Mouse (Mus musculus) embryonic facial prominence, embryonic 14.5 days (tissue): Measurements from ENCODE around the gene Rhbdf2. TPM values are rescaled to one million over a fixed set of nuclear protein-coding genes. Genes with fewer than 3 reads are reported as not detected.
"Not testable (repeated sequence)": the region's sequence is repeated elsewhere in the genome, so short reads cannot be mapped to it uniquely, and the experiment has no call there.

Source experiments
- ATAC-seq: fragments of 200-750 bp; cut with Nextera tagmentation; 2 replicates; pipeline ENCODE4 v1.8.0; 2017; ENCODE audit warnings: low read depth, moderate number of reproducible peaks, moderate TSS enrichment
- DNase-seq: peaks from one replicate; pipeline ENCODE4 v3.0.0-alpha.2; 2015; ENCODE audit warnings: low spot score
- H3K27ac ChIP-seq: fragments of 300-500 bp; sonication (generic); replicated peaks from 2 replicates; pipeline ENCODE4 v1.5.1; 2014; ENCODE audit warnings: low read depth, mild to moderate bottlenecking, low read length, moderate library complexity
- H3K27me3 ChIP-seq: fragments of 300-500 bp; sonication (generic); replicated peaks from 2 replicates; pipeline ENCODE4 v1.6.1; 2014; ENCODE audit warnings: low read length; ENCODE audit not compliant: control insufficient read depth, insufficient read depth
- H3K36me3 ChIP-seq: fragments of 300-500 bp; sonication (generic); 2 replicates; pipeline ENCODE4 v1.6.1; 2014; ENCODE audit warnings: low read length, mixed read lengths; ENCODE audit not compliant: control insufficient read depth, insufficient read depth
- H3K4me1 ChIP-seq: fragments of 300-500 bp; sonication (generic); 2 replicates; pipeline ENCODE4 v1.6.1; 2014; ENCODE audit warnings: antibody characterized with exemption, low read length; ENCODE audit not compliant: control insufficient read depth, insufficient read depth
- H3K4me2 ChIP-seq: fragments of 300-500 bp; sonication (generic); 2 replicates; pipeline ENCODE4 v1.6.1; 2014; ENCODE audit warnings: low read depth, mild to moderate bottlenecking, low read length, moderate library complexity, mixed read lengths
- H3K4me3 ChIP-seq: fragments of 300-500 bp; sonication (generic); 2 replicates; pipeline ENCODE4 v1.5.1; 2014; ENCODE audit warnings: low read depth, mild to moderate bottlenecking, low read length
- H3K9ac ChIP-seq: fragments of 300-500 bp; sonication (generic); 2 replicates; pipeline ENCODE4 v1.6.1; 2014; ENCODE audit warnings: low read depth, mild to moderate bottlenecking, low read length, moderate library complexity, mixed read lengths
- H3K9me3 ChIP-seq: fragments of 300-500 bp; sonication (generic); 2 replicates; pipeline ENCODE4 v1.6.1; 2016; ENCODE audit warnings: low read length; ENCODE audit not compliant: control insufficient read depth
- WGBS: fragments of 180-500 bp; shearing (Covaris S2); extraction: QIAGEN DNeasy Blood & Tissue Kit; methylation state at CpG from one replicate; pipeline ENCODE4 v1.1.7; 2014; 5-methylcytosine and 5-hydroxymethylcytosine counted together
- polyA plus RNA-seq: library from polyadenylated mRNA; unstranded; fragments of >200 nt; fragmentation: Nextera tagmentation; extraction: Ambion mirVana; gene quantifications from 2 replicates; pipeline ENCODE4 v1.2.1, GENCODE M21; 2014

Gene Rhbdf2
- polyA plus RNA-seq, 1 experiment from 2014 or later, result 3.6 TPM

GRCm38 (mm10) chr11:116671112-116671844 lies 44.5 kb upstream of the Rhbdf2 start:
- peak overlapping the region; percentile 86 for H3K9ac ChIP-seq
- peak overlapping the region; percentile 65 for H3K4me3 ChIP-seq
- peak overlapping the region; percentile 78 for H3K27ac ChIP-seq
- WGBS, result under 1% methylated on average over 45 of the region's 45 CpGs
- ATAC-seq (peak; percentile 90), DNase-seq (peak; percentile 98)
- peak overlapping the region; percentile 82 for H3K4me2 ChIP-seq
- H3K4me1 ChIP-seq, result peaks cover 19% of the 10 kb centered on the region
- H3K27me3 ChIP-seq, result no peaks in the 10 kb centered on the region; the same call in 1 of the 2 replicates
- H3K36me3 ChIP-seq, result peaks cover 37% of the 10 kb centered on the region
- no peaks in the 10 kb centered on the region for H3K9me3 ChIP-seq

- ATAC-seq, result no peak
- Histone ChIP-seq H3K4me1 (peaks cover 19% of the 10 kb centered on the region), H3K4me2 (peak overlapping the region; percentile 82), H3K27ac (no peak overlapping the region), H3K9ac (peak overlapping the region; percentile 86; the same call in 1 of the 2 replicates), H3K4me3 (peak overlapping the region; percentile 65; the same call in 1 of the 2 replicates), H3K36me3 (peaks cover 28% of the 10 kb centered on the region), H3K27me3 (no peaks in the 10 kb centered on the region; the same call in 1 of the 2 replicates), H3K9me3 (no peaks in the 10 kb centered on the region)
- WGBS, result 59% methylated on average over 7 of the region's 7 CpGs
- DNase-seq, result no peak
These were observed 43.6 kb upstream of the Rhbdf2 start for GRCm38 (mm10) chr11:116670386-116670785.

- Histone ChIP-seq H3K9ac (0 out of 2 replicates have a peak overlapping the region, but pooled peaks have one; percentile 5), H3K4me2 (no peak overlapping the region), H3K36me3 (peaks cover 23% of the 10 kb centered on the region), H3K27me3 (no peaks in the 10 kb centered on the region; the same call in 1 of the 2 replicates), H3K4me1 (peaks cover 19% of the 10 kb centered on the region), H3K4me3 (no peak overlapping the region), H3K27ac (no peak overlapping the region), H3K9me3 (no peaks in the 10 kb centered on the region)
- 40% methylated on average over 13 of the region's 13 CpGs for WGBS
- DNase-seq, result no peak
- ATAC-seq, result no peak
These were observed 43.1 kb upstream of the Rhbdf2 start for GRCm38 (mm10) chr11:116669787-116670365.

GRCm38 (mm10) chr11:116669316-116669715 lies 42.5 kb upstream of the Rhbdf2 start:
- H3K4me3 ChIP-seq, result no peak overlapping the region
- peaks cover 16% of the 10 kb centered on the region for H3K4me1 ChIP-seq
- ATAC-seq (no peak), DNase-seq (no peak)
- 0 out of 2 replicates have a peak overlapping the region, but pooled peaks have one; percentile 5 for H3K9ac ChIP-seq
- 21% methylated on average over 5 of the region's 5 CpGs for WGBS
- no peaks in the 10 kb centered on the region for H3K9me3 ChIP-seq
- H3K4me2 ChIP-seq, result no peak overlapping the region
- H3K36me3 ChIP-seq, result peaks cover 17% of the 10 kb centered on the region
- no peaks in the 10 kb centered on the region; the same call in 1 of the 2 replicates for H3K27me3 ChIP-seq
- no peak overlapping the region for H3K27ac ChIP-seq

- no peaks in the 10 kb centered on the region for H3K9me3 ChIP-seq
- no peak overlapping the region for H3K4me2 ChIP-seq
- no peak overlapping the region for H3K9ac ChIP-seq
- peaks cover 13% of the 10 kb centered on the region for H3K36me3 ChIP-seq
- H3K4me1 ChIP-seq, result peaks cover 16% of the 10 kb centered on the region
- no peak overlapping the region for H3K4me3 ChIP-seq
- DNase-seq (peak; percentile 24), ATAC-seq (no peak)
- no peaks in the 10 kb centered on the region; the same call in 1 of the 2 replicates for H3K27me3 ChIP-seq
- H3K27ac ChIP-seq, result no peak overlapping the region
- 42% methylated on average over 7 of the region's 7 CpGs for WGBS
These were observed 42.0 kb upstream of the Rhbdf2 start for GRCm38 (mm10) chr11:116668839-116669238.

- peaks cover 8% of the 10 kb centered on the region for H3K36me3 ChIP-seq
- no peaks in the 10 kb centered on the region; the same call in 1 of the 2 replicates for H3K27me3 ChIP-seq
- WGBS, result 84% methylated on average over 10 of the region's 10 CpGs
- H3K4me2 ChIP-seq, result no peak overlapping the region
- DNase-seq (no peak), ATAC-seq (no peak)
- H3K9me3 ChIP-seq, result no peaks in the 10 kb centered on the region
- no peak overlapping the region for H3K9ac ChIP-seq
- no peak overlapping the region for H3K27ac ChIP-seq
- H3K4me3 ChIP-seq, result no peak overlapping the region
- peaks cover 16% of the 10 kb centered on the region for H3K4me1 ChIP-seq
These were observed 41.6 kb upstream of the Rhbdf2 start for GRCm38 (mm10) chr11:116668381-116668825.

GRCm38 (mm10) chr11:116667930-116668329 lies 41.1 kb upstream of the Rhbdf2 start:
- 71% methylated on average over 8 of the region's 8 CpGs for WGBS
- H3K9me3 ChIP-seq, result no peaks in the 10 kb centered on the region
- DNase-seq, result no peak
- H3K4me2 ChIP-seq, result no peak overlapping the region
- peaks cover 4% of the 10 kb centered on the region; the same call in 1 of the 2 replicates for H3K36me3 ChIP-seq
- ATAC-seq, result no peak
- H3K27ac ChIP-seq, result no peak overlapping the region
- H3K9ac ChIP-seq, result no peak overlapping the region
- no peaks in the 10 kb centered on the region; the same call in 1 of the 2 replicates for H3K27me3 ChIP-seq
- peaks cover 14% of the 10 kb centered on the region for H3K4me1 ChIP-seq
- no peak overlapping the region for H3K4me3 ChIP-seq

- H3K36me3 ChIP-seq, H3K27me3 ChIP-seq, DNase-seq, H3K4me3 ChIP-seq, H3K9me3 ChIP-seq, H3K9ac ChIP-seq, H3K27ac ChIP-seq, ATAC-seq, H3K4me2 ChIP-seq: not testable (repeated sequence)
- WGBS, result 90% methylated on average over 3 of the region's 5 CpGs
- peaks cover 13% of the 10 kb centered on the region; the same call in 1 of the 2 replicates for H3K4me1 ChIP-seq
These were observed 40.2 kb upstream of the Rhbdf2 start for GRCm38 (mm10) chr11:116667012-116667411.
